Mouse (Mus musculus) MN1 (cell line): ENCODE measurements at regions not wholly inside any gene's neighbourhood (a gene's known extent, or its start where the extent isn't known, plus 50 kb on each side); places are given as distances from the start of the nearest gene placed in this dataset.

ENCODE experiments used
- DNase-seq: peaks from one replicate; pipeline ENCODE4 v3.0.0-alpha.2; 2016; ENCODE audit warnings: low spot score

- DNase-seq, result no peak
These were observed 119.3 kb upstream of the Slc44a1 start for GRCm38 (mm10) chr4:53320735-53321449.

- DNase-seq, result no peak
These were observed 121.2 kb upstream of the Slc44a1 start for GRCm38 (mm10) chr4:53319051-53319450.

GRCm38 (mm10) chr4:53318181-53318580, 122.0 kb upstream of the Slc44a1 start:
- no peak for DNase-seq

- DNase-seq, result no peak
These were observed 122.8 kb upstream of the Slc44a1 start for GRCm38 (mm10) chr4:53317453-53317824.

GRCm38 (mm10) chr4:53316796-53317452, 123.3 kb upstream of the Slc44a1 start:
- DNase-seq, result no peak

GRCm38 (mm10) chr4:53315876-53316762, 124.1 kb upstream of the Slc44a1 start:
- no peak for DNase-seq

- no peak for DNase-seq
These were observed 124.9 kb upstream of the Slc44a1 start for GRCm38 (mm10) chr4:53315121-53315875.

- no peak for DNase-seq
These were observed 126.1 kb upstream of the Slc44a1 start for GRCm38 (mm10) chr4:53314076-53314475.

GRCm38 (mm10) chr4:53307121-53307520, 133.1 kb upstream of the Slc44a1 start:
- no peak for DNase-seq

- DNase-seq, result no peak
These were observed 135.3 kb upstream of the Slc44a1 start for GRCm38 (mm10) chr4:53304782-53305385.

GRCm38 (mm10) chr4:53304290-53304654, 135.9 kb upstream of the Slc44a1 start:
- no peak for DNase-seq

- DNase-seq, result no peak
These were observed 136.5 kb upstream of the Slc44a1 start for GRCm38 (mm10) chr4:53303621-53304289.

GRCm38 (mm10) chr4:53297975-53298374, 138.3 kb upstream of the Abca1 start:
- DNase-seq, result no peak

GRCm38 (mm10) chr4:53292606-53293005, 132.9 kb upstream of the Abca1 start:
- no peak for DNase-seq

- peak; percentile 11 for DNase-seq
These were observed 118.2 kb upstream of the Abca1 start for GRCm38 (mm10) chr4:53277741-53278525.

- DNase-seq, result no peak
These were observed 110.7 kb upstream of the Abca1 start for GRCm38 (mm10) chr4:53270433-53270832.

GRCm38 (mm10) chr4:53269999-53270398, 110.3 kb upstream of the Abca1 start:
- DNase-seq, result no peak

GRCm38 (mm10) chr4:53269251-53269842, 109.7 kb upstream of the Abca1 start:
- DNase-seq, result no peak

GRCm38 (mm10) chr4:53264901-53265300, 105.2 kb upstream of the Abca1 start:
- DNase-seq, result peak; percentile 75

- peak; percentile 52 for DNase-seq
These were observed 104.8 kb upstream of the Abca1 start for GRCm38 (mm10) chr4:53264501-53264900.
